Mouse (Mus musculus): Measurements from ENCODE around the gene Sap18. TPM values are rescaled to one million over a fixed set of nuclear protein-coding genes. Genes with fewer than 3 reads are reported as not detected.

Gene Sap18
- polyA plus RNA-seq, 1 experiment = 111 TPM

GRCm38 (mm10) chr14:57756094-57756493 is 41.9 kb upstream of the Sap18 start:
- no peaks in the 10 kb centered on the region for H3K36me3 ChIP-seq (ENCODE audit: control insufficient read depth, insufficient read depth)
- no peaks in the 10 kb centered on the region for H3K79me3 ChIP-seq (ENCODE audit: low read depth)
- TF ChIP-seq CEBPB (IDR thresholded peaks at IDR 0.05; ENCODE audit: low read depth) (peak; percentile 7), FOSL1 (IDR thresholded peaks at IDR 0.05; ENCODE audit: insufficient read depth, low read length, poor library complexity, severe bottlenecking) (no peak), MYOG (IDR thresholded peaks at IDR 0.05; ENCODE audit: control insufficient read depth, extremely low read depth, insufficient read length) (no peak), CTCF (IDR thresholded peaks at IDR 0.05; ENCODE audit: control insufficient read depth, insufficient read depth, insufficient read length) (no peak), MAX (IDR thresholded peaks at IDR 0.05) (no peak)
- H3K4me3 ChIP-seq (ENCODE audit: insufficient read depth, poor library complexity, severe bottlenecking) = no peak overlapping the region
- no peaks in the 10 kb centered on the region for H3K27me3 ChIP-seq (ENCODE audit: control insufficient read depth, insufficient read depth, insufficient read length)
- H3ac ChIP-seq (ENCODE audit: control insufficient read depth, insufficient read length, low read depth) = no peak overlapping the region
- H3K79me2 ChIP-seq (ENCODE audit: control insufficient read depth, insufficient read depth) = no peaks in the 10 kb centered on the region

GRCm38 (mm10) chr14:57758237-57758636 is 39.7 kb upstream of the Sap18 start, which contains the start of gene Lats2:
Gene Lats2 (minus strand): TSS chr14:57758388.
- Histone ChIP-seq H3K36me3 (ENCODE audit: control insufficient read depth, insufficient read depth) (no peaks in the 10 kb centered on the region), H3K79me3 (ENCODE audit: low read depth) (no peaks in the 10 kb centered on the region), H3K27me3 (ENCODE audit: control insufficient read depth, insufficient read depth, insufficient read length) (no peaks in the 10 kb centered on the region), H3K4me3 (ENCODE audit: insufficient read depth, poor library complexity, severe bottlenecking) (no peak within 1 kb of the TSS), H3ac (ENCODE audit: control insufficient read depth, insufficient read length, low read depth) (no peak within 1 kb of the TSS), H3K79me2 (ENCODE audit: control insufficient read depth, insufficient read depth) (no peaks in the 10 kb centered on the region)
- no peak for TF ChIP-seq USF1 (IDR thresholded peaks at IDR 0.05; ENCODE audit: low read depth)
- no peak for TF ChIP-seq FOSL1 (IDR thresholded peaks at IDR 0.05; ENCODE audit: insufficient read depth, low read length, poor library complexity, severe bottlenecking)
- TF ChIP-seq MYOG (IDR thresholded peaks at IDR 0.05; ENCODE audit: control insufficient read depth, extremely low read depth, insufficient read length) = no peak

DNA sequence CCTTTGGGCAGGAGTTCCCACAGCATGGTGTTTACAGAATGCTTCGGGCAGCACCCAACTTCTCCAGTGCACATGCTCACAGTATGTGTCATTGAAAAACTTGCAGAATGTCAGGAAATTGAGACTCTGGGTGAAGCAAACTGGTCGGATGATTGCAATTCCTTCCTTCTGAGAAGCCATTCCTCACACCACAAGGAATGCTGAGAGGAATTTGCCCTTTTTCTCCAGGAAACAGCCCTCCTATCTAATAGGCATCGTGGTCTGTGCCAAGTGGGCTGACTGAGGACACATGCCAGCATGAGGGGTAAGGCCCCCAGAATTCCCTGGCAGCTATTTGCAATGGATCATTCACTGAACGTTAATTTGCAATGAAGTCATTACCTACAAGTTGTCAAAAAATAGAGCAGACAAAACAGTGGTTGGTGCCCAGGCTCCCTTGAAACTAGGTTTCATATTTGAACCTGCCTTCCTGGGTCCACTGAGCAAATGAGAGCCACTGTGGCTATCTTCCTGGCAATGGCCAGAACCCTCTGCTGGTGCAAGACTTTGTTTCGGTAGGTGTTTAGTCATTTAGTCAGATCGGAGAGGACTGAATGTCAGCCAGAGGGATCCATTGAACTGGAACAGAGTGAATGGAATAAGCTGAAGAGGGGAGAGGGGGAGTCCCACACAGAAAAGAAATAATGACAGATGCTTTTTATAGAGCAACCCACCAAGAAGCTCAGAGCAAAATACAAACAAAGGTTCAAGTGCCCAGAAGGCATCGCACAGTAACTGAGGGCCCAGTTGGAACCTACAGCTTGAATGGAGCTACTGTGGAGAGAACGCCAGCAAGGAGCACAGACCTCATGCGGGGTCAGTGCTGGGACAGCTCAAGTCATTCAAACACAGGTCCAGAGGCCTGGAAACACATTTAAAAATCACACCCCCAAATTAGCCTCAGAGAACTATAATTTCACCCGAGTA is 37.2 kb upstream of the Sap18 start:
- H3ac ChIP-seq (ENCODE audit: control insufficient read depth, insufficient read length, low read depth) = no peak overlapping the region
- no peak overlapping the region for H3K4me3 ChIP-seq (ENCODE audit: insufficient read depth, poor library complexity, severe bottlenecking)
- no peaks in the 10 kb centered on the region for H3K27me3 ChIP-seq (ENCODE audit: control insufficient read depth, insufficient read depth, insufficient read length)
- TF ChIP-seq MYOG (IDR thresholded peaks at IDR 0.05; ENCODE audit: control insufficient read depth, extremely low read depth, insufficient read length) = no peak
- no peak for TF ChIP-seq FOSL1 (IDR thresholded peaks at IDR 0.05; ENCODE audit: insufficient read depth, low read length, poor library complexity, severe bottlenecking)
- TF ChIP-seq MAX (IDR thresholded peaks at IDR 0.05) = peak; percentile 95
- TF ChIP-seq CTCF (IDR thresholded peaks at IDR 0.05; ENCODE audit: control insufficient read depth, insufficient read depth, insufficient read length) = no peak
- TF ChIP-seq MYOD1 (IDR thresholded peaks at IDR 0.05; ENCODE audit: control insufficient read depth, insufficient read length, low read depth) = no peak
- peak; percentile 72 for TF ChIP-seq CEBPB (IDR thresholded peaks at IDR 0.05; ENCODE audit: low read depth)
- TF ChIP-seq USF1 (IDR thresholded peaks at IDR 0.05; ENCODE audit: low read depth) = no peak
- H3K79me2 ChIP-seq (ENCODE audit: control insufficient read depth, insufficient read depth) = no peaks in the 10 kb centered on the region
- H3K79me3 ChIP-seq (ENCODE audit: low read depth) = no peaks in the 10 kb centered on the region
- H3K36me3 ChIP-seq (ENCODE audit: control insufficient read depth, insufficient read depth) = no peaks in the 10 kb centered on the region

DNA sequence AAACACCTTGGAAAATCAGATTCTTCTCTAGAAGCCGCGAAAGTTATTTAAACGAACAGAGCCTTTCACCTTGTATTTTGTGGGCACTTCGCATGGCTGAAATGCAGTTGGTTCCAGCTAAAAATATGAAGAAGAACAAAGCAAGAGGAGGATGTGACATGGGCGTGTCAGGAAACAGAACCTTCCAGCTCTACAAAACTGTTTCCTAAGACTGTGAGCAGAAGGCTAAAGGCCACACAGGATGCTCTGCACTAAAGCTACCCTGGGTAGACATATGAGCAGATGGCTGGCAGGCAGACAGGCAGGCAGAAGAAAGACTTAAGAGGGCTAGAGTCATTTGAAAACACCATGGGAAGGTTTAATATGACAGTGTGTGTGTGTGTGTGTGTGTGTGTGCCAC is 28.9 kb upstream of the Sap18 start:
- H3K79me2 ChIP-seq (ENCODE audit: control insufficient read depth, insufficient read depth) = no peaks in the 10 kb centered on the region
- no peaks in the 10 kb centered on the region for H3K36me3 ChIP-seq (ENCODE audit: control insufficient read depth, insufficient read depth)
- H3K4me3 ChIP-seq (ENCODE audit: insufficient read depth, poor library complexity, severe bottlenecking) = no peak overlapping the region
- H3ac ChIP-seq (ENCODE audit: control insufficient read depth, insufficient read length, low read depth) = no peak overlapping the region
- H3K27me3 ChIP-seq (ENCODE audit: control insufficient read depth, insufficient read depth, insufficient read length) = no peaks in the 10 kb centered on the region
- no peaks in the 10 kb centered on the region for H3K79me3 ChIP-seq (ENCODE audit: low read depth)
- TF ChIP-seq MAX (IDR thresholded peaks at IDR 0.05) (no peak), MYOG (IDR thresholded peaks at IDR 0.05; ENCODE audit: control insufficient read depth, extremely low read depth, insufficient read length) (no peak), CTCF (IDR thresholded peaks at IDR 0.05; ENCODE audit: control insufficient read depth, insufficient read depth, insufficient read length) (no peak), CEBPB (IDR thresholded peaks at IDR 0.05; ENCODE audit: low read depth) (no peak)

DNA sequence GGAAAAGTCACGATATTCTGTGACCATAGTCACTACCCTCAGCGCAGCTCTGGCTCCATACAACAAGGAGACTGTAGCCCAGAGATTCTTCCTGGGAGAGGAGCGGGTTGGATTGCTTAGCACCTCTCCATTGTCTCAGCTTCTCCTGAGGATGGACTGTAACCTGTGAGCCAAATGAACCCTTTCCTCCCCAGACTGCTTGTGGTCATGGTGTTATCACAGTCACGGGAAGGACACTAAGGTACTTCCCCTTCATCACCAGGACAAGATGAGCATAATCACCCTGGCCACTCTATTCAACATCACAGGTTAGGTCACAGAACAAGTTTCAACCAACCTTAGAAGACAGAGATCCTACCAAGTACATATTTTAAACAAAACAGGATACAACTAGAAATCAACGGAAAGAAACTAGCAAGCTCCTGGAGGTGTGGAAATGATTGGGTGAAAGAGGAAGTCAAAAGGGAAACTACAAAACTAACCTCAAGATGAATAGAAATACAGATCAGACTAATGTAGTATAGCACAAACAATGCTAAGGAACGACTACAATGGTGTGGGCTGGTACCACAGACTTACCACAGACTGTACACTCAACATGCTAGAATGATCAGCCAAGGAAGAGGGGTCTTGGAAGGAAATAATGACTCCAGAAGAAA is 25.7 kb upstream of the Sap18 start:
- Histone ChIP-seq H3K79me3 (ENCODE audit: low read depth) (no peaks in the 10 kb centered on the region), H3K27me3 (ENCODE audit: control insufficient read depth, insufficient read depth, insufficient read length) (no peaks in the 10 kb centered on the region), H3K79me2 (ENCODE audit: control insufficient read depth, insufficient read depth) (no peaks in the 10 kb centered on the region), H3K4me3 (ENCODE audit: insufficient read depth, poor library complexity, severe bottlenecking) (no peak overlapping the region), H3K36me3 (ENCODE audit: control insufficient read depth, insufficient read depth) (no peaks in the 10 kb centered on the region), H3ac (ENCODE audit: control insufficient read depth, insufficient read length, low read depth) (no peak overlapping the region)
- TF ChIP-seq MYOG (IDR thresholded peaks at IDR 0.05; ENCODE audit: control insufficient read depth, extremely low read depth, insufficient read length) = no peak
- TF ChIP-seq MYOD1 (IDR thresholded peaks at IDR 0.05; ENCODE audit: control insufficient read depth, insufficient read length, low read depth) = no peak
- no peak for TF ChIP-seq USF1 (IDR thresholded peaks at IDR 0.05; ENCODE audit: low read depth)
- TF ChIP-seq CTCF (IDR thresholded peaks at IDR 0.05; ENCODE audit: control insufficient read depth, insufficient read depth, insufficient read length) = no peak
- no peak for TF ChIP-seq FOSL1 (IDR thresholded peaks at IDR 0.05; ENCODE audit: insufficient read depth, low read length, poor library complexity, severe bottlenecking)
- no peak for TF ChIP-seq CEBPB (IDR thresholded peaks at IDR 0.05; ENCODE audit: low read depth)
- no peak for TF ChIP-seq MAX (IDR thresholded peaks at IDR 0.05)

Data from C2C12 (cell line).